Mouse (Mus musculus) ES-E14 (cell line): ENCODE measurements around the gene Abhd2.

ENCODE experiments used
- CHD2 ChIP-seq: IDR thresholded peaks from 2 replicates; pipeline ENCODE4 v1.6.1; 2014; ENCODE audit warnings: mild to moderate bottlenecking, low read depth, low read length, inconsistent platforms
- HCFC1 ChIP-seq: IDR thresholded peaks from 2 replicates; pipeline ENCODE4 v1.6.1; 2012; ENCODE audit warnings: low read length, inconsistent platforms, borderline replicate concordance; ENCODE audit not compliant: insufficient read depth
- MAFK ChIP-seq: IDR thresholded peaks from 2 replicates; pipeline ENCODE4 v1.6.1; 2014; ENCODE audit warnings: mild to moderate bottlenecking, low read depth, low read length, inconsistent platforms; ENCODE audit not compliant: insufficient read depth
- ZC3H11A ChIP-seq: IDR thresholded peaks from 2 replicates; pipeline ENCODE4 v1.6.1; 2012; ENCODE audit warnings: low read depth, mild to moderate bottlenecking, inconsistent platforms, low read length, borderline replicate concordance
- ZNF384 ChIP-seq: IDR thresholded peaks from 2 replicates; pipeline ENCODE4 v1.6.1; 2012; ENCODE audit warnings: low read depth, low read length, inconsistent platforms

GRCm38 (mm10) chr7:79279376-79280029 is 6.5 kb downstream of the Abhd2 start:
- no peak for TF ChIP-seq ZC3H11A
- no peak for TF ChIP-seq CHD2
- TF ChIP-seq MAFK: no peak
- no peak for TF ChIP-seq ZNF384
- TF ChIP-seq HCFC1: no peak
